Mouse (Mus musculus) kidney, adult 18-20 months (tissue): Measurements from ENCODE around the gene Foxn4.

Experiments
- DNase-seq: peaks from one replicate; pipeline ENCODE4 v3.0.0; 2021

Foxn4 gene

DNA sequence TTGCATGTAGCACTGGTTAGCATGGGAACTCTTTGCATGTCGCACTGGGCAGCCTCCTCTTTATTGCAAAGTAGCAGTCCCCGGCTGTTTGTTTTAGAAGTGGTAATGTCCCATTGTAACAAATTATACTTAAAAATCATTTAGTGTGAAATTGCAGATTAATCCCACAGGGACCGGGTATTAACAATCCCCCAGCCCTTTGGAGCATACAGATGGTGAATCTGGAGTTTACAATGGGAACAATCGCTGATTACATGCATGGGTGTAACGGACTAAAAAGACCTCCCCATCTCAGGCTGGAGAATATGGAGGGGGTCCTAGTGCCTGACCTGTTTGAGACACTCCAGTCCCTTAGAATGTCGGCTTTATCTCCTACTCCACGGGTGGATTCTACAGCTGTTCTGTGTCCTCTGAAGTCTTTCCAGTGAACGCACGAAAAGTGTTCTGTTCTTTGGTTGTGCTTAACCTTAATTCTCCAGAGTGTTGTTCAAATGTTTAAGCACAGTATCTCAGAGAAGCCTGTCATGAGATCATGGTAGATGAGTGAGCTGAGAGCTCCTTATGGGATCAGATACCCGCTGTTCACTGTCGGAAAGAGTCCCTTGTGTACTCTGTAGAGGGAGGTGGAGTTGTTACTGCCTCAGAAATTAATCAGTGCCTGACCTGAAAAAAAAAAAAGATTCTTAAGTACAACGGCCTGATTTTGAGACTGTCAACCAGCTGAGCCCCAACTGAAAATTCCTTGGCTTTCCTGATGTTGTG lies 6.0 kb upstream of the Foxn4 start:
- DNase-seq = no peak

DNA sequence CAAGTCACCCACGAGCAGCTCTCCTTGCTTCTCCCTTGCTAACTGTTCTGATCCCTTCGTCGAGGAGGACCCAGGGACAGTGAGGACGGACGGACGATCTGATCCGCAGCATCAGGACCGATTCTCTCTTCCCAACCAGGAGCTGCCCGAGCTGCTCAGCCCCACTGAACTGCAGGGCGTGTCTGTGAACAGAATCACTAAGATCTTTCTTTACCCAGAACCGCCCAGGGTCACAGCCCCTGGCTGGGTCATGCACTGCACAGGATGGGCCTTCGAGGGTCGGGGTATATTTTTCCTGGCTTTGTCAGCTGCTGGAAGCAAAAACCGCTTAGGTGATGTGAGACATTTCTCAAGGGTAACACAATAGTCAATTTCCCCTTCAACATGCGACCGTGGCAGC lies 2.4 kb upstream of the Foxn4 start:
- DNase-seq = no peak

DNA sequence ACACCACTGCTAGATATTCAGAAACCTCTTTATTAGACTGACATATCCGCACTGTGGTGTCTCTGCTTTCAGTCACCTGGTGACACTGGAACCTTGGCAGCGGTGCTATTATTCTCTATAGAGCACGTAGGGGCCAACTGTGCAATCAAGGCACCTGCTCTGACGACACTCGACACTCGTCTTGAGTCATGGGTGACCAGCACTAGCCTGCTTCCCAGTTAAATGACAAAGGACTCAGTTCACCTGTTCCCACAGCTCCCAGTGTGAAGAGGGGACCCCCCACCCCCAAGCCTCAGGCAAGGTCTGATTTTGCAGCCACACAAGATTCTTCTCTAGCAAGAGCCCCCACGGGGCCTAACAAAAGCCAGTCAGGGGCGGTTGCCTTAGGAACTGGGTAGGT lies 1.7 kb upstream of the Foxn4 start:
- DNase-seq = no peak

DNA sequence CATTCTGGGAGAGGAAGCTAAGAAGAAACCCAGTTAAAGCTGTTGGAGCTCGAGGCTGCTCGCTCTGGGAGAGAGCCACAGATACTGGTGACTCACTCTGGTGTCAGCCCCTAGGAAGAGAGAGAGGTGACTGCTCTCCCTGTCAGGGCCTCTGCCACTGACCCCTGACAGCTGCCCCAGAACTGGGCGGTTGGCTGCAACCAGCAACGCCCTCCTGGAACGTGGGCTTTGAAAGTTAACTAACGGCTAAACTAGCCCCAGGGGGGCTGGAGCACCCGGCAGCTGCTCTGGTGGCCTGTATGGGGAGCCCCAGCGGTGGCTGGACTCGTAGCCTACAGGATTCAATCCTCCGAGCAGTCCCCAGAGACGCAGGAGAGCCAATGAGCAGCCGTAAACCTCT lies 3.6 kb downstream of the Foxn4 start:
- DNase-seq = no peak

DNA sequence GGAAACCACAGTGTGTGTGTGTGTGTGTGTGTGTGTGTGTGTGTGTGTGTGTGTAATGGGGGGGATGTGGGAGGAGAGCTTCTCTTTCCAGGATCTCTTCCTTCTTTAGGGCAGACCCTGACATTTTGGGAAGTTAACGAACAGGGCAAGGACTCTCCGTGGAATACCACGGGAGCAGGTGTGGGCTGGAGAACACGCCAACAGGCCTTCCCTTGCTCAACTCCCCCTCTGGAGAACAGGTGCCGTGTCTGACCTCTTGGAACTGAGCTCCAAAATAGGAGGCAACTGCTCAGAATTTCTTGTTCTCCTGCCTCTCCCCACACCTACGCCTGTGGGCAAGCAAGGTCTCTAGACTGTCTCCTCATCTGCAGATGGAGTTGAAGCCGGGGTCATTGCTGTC lies 4.1 kb downstream of the Foxn4 start:
- no peak for DNase-seq

DNA sequence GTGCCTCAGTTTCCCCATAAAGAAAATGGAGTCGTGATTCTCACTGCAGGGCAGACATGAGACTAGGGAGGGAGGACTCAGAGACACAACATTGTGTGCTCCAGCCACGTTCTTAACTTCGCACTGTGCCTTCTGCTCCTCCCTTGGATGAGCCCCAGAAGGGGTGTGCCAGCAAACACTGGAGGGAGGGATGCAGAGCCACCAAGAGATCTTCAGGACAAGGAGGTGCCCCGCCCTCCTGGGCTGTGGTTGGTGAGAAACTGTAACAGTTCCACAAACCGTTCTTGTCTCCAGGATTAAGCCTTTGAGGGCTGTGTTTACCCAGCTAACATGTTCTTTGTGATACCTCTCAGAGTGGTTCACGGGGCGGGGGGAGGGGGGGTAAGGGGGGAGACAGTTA lies 5.0 kb downstream of the Foxn4 start:
- DNase-seq = no peak

DNA sequence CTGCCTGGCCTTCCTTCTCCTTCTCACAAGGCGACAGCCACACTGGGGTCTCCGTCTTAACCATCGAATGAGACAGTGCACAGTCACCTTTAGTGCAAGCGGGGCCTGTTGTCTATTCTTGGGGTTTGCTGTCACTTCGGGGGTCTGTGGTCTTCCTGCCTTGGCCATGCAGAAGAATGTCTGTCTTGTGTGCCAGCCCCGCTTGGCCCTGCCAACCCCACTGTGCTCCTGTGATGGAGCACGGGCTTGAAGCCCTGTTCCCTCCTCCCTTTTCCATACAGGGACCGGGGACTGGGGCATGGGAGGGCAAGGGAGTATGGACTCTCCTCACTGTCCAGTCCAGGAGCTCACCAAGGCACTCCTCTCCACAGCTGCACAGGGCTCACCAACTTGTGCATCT lies 8.8 kb downstream of the Foxn4 start:
- DNase-seq = no peak

DNA sequence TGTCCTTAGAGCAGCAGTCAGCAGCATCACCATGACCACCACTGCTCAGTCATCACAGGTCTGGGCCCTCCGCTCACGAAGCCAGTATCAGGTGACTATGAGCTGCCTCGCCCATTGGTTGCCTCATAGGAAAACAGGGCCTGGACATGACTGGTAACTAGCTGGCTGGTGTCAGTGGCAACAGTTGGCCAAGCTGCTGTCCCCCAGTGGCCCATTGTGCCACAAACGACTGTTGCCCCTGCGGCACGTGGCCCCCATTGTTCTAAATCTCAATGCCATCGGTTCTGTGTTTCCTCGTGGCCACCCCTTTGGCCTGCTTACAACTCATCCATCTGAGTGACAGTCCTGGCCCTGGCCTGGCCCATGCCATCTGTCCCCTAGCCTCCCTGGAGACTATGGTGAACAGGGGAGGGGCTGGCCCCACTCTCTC lies 9.6 kb downstream of the Foxn4 start:
- DNase-seq = no peak

DNA sequence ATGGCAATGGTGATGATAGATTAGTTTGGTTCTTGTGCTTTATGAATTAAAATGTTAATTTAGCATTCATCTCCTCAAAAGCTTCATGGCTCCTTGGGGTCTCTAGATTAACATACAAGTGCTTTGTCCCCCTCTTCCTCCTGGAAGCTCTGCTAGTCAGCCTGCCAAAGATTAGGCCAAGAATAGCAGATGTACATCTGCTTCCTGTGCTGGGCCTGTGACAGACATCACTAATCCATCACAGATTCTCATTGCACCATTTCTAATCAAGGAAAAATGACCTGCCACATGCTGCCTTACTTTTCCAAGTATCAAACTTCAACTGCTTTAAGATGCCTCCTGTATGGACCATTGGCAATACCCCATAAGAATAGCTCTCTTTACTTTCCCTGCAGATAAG lies 12.1 kb downstream of the Foxn4 start:
- no peak for DNase-seq

DNA sequence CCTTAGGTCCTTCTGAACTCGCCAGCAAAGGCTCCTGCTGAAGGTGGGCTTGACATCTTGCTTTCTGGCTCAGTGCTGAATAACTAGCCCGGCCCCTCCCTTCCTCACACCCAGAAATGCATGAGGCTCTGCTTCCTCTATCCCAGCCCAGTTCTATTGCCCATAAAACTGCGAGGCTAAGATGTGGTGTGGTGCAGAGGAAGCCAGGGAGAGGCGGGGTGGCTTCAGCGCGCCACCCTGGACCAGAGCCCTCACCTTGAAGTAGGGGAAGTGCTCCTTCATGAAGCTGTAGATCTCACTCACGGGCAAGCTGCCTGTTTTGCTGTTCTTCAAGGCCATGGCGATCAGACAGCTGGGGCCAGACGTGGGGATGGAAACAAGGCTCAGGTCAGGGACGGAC lies 14.1 kb downstream of the Foxn4 start:
- no peak for DNase-seq

DNA sequence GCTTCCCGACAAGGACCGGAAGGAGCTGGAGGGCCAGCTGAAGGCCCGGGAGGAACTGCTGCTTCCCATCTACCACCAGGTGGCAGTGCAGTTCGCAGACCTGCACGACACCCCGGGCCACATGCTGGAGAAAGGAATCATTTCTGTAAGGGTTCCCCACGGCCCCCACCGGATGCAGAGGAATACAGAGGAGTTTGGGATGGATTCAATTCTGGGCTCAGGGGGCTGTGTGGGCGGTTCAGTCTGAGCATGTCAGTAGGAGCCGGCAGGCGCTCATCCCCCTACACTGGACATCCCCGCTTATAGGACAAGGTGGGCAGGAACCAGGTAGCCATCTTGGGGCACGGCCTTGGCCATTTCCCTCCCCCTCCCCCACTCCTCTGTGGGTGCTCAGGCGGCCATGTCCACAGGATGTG lies 25.4 kb downstream of the Foxn4 start:
- peak; percentile 62 for DNase-seq

DNA sequence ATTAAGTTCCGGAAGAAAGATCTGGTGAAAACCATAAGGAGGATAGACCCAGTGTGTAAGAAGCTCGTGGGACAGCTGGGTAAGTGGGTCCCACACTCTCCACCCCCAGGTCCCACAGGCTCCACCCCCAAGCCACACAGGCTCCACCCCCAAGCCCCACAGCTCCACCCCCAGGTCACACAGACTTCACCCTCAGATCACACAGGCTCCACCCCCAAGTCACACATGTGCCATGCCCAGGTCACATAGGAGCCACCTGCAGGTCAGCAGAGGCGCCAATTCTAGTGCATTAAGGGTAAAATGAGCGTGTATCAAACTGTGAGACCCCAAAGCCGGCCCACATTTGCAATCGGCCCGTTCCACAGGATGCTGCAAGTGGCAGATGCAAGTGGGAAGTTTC lies 27.1 kb downstream of the Foxn4 start:
- no peak for DNase-seq

DNA sequence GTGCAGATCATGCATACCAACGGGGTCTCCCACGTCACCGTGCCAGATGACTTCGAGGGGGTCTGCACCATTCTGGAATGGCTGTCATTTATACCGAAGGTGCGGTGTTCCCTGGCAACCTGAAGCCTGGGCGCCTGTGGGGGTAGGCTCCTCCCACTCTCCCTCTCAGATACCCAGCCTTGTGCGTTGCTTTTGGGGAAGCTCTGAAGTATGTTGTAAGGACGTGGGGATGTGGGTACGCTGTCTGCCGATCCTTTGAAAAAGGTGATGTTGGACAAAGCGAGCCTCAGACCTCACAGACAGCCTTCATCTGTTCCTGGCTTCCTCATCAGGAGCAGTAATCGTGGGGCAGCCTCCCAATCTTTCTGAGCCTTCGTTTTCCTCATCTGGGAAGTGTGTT lies 33.9 kb downstream of the Foxn4 start:
- no peak for DNase-seq

DNA sequence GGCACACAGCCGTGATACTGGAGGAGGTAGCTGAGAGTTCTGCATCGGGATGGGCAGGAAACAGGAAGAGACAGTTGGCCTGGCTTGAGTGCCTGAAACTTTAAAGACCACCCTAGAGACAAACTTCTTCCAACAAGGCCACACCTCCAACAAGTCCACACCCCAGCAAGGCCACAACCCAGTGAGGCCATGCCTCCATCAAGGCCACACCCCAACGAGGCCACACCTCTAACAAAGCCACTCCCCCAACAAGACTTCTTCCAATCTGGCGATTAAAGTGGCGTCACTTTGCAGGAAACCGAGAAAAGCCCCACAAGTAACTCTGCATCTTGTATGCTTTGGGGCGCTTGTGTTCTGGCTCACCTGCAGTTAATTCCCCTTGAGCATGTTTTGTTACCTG lies 34.7 kb downstream of the Foxn4 start:
- no peak for DNase-seq

DNA sequence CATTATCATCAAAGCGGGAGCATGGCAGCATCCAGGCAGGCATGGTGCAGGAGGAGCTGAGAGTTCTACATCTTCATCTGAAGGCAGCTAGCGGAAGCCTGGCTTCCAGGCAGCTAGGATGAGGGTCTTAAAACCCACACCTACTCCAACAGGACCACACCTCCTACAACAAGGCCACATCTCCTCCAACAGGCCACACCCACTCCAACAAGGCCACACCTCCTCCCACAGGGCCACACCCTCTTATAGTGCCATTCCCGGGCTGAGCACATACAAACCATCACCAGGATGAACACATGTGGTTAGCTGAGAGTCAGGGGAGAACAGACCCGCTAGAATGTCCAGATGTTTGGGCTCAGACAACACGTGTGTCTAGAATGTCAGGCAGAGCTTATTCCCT lies 44.7 kb downstream of the Foxn4 start:
- DNase-seq = no peak

DNA sequence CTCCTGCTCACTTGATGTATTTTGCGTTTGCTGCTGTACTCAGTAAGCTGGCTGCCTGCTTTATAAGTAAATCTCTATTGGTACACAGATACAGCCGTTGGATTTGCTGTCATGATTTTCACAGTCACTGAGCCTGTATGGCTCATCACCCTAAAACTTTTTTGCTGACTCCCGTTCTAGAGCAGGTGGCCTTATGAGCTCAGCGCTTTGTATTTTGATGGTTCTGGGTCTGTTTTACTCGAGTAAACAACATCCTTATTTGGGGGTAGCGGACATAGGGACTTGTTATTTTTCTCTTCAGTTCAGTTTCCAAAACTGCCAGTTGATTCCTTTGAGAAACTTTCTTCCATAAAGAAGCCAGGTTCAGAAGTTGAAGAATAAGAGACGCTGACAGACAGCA lies 47.6 kb downstream of the Foxn4 start:
- no peak for DNase-seq

DNA sequence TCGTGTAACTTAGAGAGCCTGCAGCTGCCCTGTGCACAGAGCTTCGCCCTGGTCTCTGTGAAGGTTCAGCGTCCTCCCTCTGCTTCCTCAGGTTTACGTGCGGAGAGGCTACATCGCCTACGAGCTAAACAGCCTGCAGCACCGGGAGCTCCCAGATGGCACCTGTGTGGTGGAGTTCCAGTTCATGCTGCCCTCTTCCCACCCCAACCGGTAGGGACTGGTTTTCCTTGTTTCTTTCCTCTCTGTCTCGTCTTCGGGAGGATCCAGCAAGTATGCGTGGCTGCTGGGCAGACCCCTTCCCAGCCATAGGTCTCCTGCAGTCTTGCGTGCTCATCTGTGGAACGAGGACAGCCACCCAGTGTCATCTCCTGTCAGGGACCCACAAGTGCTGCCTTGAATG lies 54.8 kb downstream of the Foxn4 start:
- DNase-seq = no peak

DNA sequence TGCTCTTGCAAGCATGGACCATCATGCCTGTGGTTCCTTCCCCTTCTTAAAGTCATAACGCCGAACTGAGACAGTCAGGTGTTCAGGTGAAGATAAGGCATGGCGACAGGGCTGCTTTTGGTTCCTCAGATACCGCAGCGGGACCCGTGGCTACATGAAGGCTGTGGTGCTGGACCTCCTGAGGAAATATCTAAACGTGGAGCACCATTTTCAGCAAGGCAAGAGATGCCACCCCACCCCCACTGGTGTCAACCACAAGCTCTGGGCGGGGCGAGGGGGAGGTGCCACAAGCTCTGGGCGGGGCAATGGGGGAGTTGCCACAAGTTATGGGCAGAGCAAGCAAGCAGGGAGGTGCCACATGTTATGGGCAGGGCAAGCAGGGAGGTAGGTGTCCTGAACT lies 60.4 kb downstream of the Foxn4 start:
- DNase-seq = no peak

DNA sequence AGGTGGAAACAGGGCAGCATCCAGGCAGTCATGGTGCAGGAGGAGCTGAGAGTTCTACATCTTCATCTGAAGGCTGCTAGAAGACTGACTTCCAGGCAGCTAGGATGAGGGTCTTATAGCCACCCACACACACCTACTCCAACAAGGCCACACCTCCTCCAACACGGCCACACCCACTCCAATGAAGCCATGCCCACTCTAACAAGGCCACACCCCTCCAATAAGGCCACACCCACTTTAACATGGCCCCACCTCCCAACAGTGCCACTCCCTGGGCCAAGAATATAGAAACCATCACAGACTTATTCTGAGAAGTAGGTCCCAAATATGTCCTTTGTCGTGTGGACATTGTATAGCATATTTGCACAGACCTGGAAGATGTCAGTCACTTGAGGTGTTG lies 67.4 kb downstream of the Foxn4 start:
- DNase-seq = no peak
